Mouse (Mus musculus) liver, adult 2 months (tissue): Measurements from ENCODE around the gene Nptxr. TPM values are rescaled to one million over a fixed set of nuclear protein-coding genes. Genes with fewer than 3 reads are reported as not detected.
A peak's percentile ranks its signal among the peaks of the same experiment; 100 is the strongest.

Source experiments
- DNase-seq: peaks from one replicate; pipeline ENCODE4 v3.0.0-alpha.2; 2011; ENCODE audit warnings: low read depth, low spot score; ENCODE audit errors: extremely low read depth
- H3K27ac ChIP-seq: fragments of 200-500 bp; replicated peaks from 2 replicates; pipeline ENCODE4 v1.5.1; 2012; ENCODE audit warnings: low read depth, mild to moderate bottlenecking, control low read depth, inconsistent platforms, low read length; ENCODE audit not compliant: insufficient read depth
- H3K27me3 ChIP-seq: fragments of 200-500 bp; 2 replicates; pipeline ENCODE4 v1.6.1; 2012; ENCODE audit warnings: mild to moderate bottlenecking, moderate library complexity, low read length, inconsistent platforms; ENCODE audit not compliant: control insufficient read depth, insufficient read depth
- H3K36me3 ChIP-seq: fragments of 200-500 bp; 2 replicates; pipeline ENCODE4 v1.6.1; 2012; ENCODE audit warnings: low read length, inconsistent platforms; ENCODE audit not compliant: control insufficient read depth, insufficient read depth
- H3K4me1 ChIP-seq: fragments of 200-500 bp; 2 replicates; pipeline ENCODE4 v1.6.1; 2011; ENCODE audit warnings: low read length; ENCODE audit not compliant: control insufficient read depth, insufficient read depth
- H3K4me3 ChIP-seq: fragments of 200-500 bp; 2 replicates; pipeline ENCODE4 v1.5.1; 2011; ENCODE audit warnings: low read depth, mild to moderate bottlenecking, control low read depth, low read length, moderate library complexity; ENCODE audit not compliant: insufficient read depth
- H3K79me2 ChIP-seq: fragments of 200-500 bp; 2 replicates; pipeline ENCODE4 v1.6.1; 2012; ENCODE audit warnings: inconsistent platforms, mild to moderate bottlenecking, low read length, moderate library complexity; ENCODE audit not compliant: control insufficient read depth, insufficient read depth
- H3K9ac ChIP-seq: fragments of 200-500 bp; 2 replicates; pipeline ENCODE4 v1.6.1; 2012; ENCODE audit warnings: low read depth, mild to moderate bottlenecking, control low read depth, inconsistent platforms, low read length
- CTCF ChIP-seq: fragments of 200-500 bp; IDR thresholded peaks from 2 replicates; pipeline ENCODE4 v1.5.1; 2011; ENCODE audit warnings: low read depth, low read length, control low read depth
- POLR2A ChIP-seq: fragments of 200-500 bp; IDR thresholded peaks from 2 replicates; pipeline ENCODE4 v1.6.1; 2011; ENCODE audit warnings: low read length, control low read depth; ENCODE audit not compliant: insufficient read depth; ENCODE audit errors: extremely low read depth
- WGBS: fragments of 180-500 bp; shearing (Covaris S2); methylation state at CpG from one replicate; pipeline ENCODE4 v1.1.7; 2018; 5-methylcytosine and 5-hydroxymethylcytosine counted together
- polyA plus RNA-seq: library from polyadenylated mRNA; depleted of rRNA; stranded (reverse); fragments of >200 nt; gene quantifications from 2 replicates; pipeline ENCODE4 v1.2.3, GENCODE M21; 2012
- total RNA-seq: library from RNA; depleted of rRNA; stranded (reverse); fragments of >200 nt; gene quantifications from 2 replicates; pipeline ENCODE4 v1.2.3, GENCODE M21; 2014

Nptxr gene
- total and polyA plus RNA-seq, 2 experiments: 0.09 to 0.11 TPM

- no peak overlapping the region for H3K9ac ChIP-seq
- H3K27me3 ChIP-seq: no peaks in the 10 kb centered on the region
- no peaks in the 10 kb centered on the region for H3K36me3 ChIP-seq
- no peak overlapping the region for H3K27ac ChIP-seq
- peaks cover 5% of the 10 kb centered on the region for H3K4me1 ChIP-seq
- peaks cover 4% of the 10 kb centered on the region; the same call in 1 of the 2 replicates for H3K79me2 ChIP-seq
- 83% methylated on average over 8 of the region's 8 CpGs for WGBS
- TF ChIP-seq POLR2A: no peak
- TF ChIP-seq CTCF: no peak
- no peak overlapping the region for H3K4me3 ChIP-seq
- no peak for DNase-seq
These were observed 59.8 kb downstream of the Nptxr start for GRCm38 (mm10) chr15:79744742-79745141.

- DNase-seq: no peak
- no peak overlapping the region for H3K4me3 ChIP-seq
- H3K9ac ChIP-seq: no peak overlapping the region
- H3K27me3 ChIP-seq: no peaks in the 10 kb centered on the region
- H3K36me3 ChIP-seq: no peaks in the 10 kb centered on the region
- TF ChIP-seq POLR2A (no peak), CTCF (no peak)
- peaks cover 8% of the 10 kb centered on the region for H3K4me1 ChIP-seq
- H3K27ac ChIP-seq: no peak overlapping the region
- peaks cover 4% of the 10 kb centered on the region; the same call in 1 of the 2 replicates for H3K79me2 ChIP-seq
- WGBS: 97% methylated on average over 11 of the region's 11 CpGs
These were observed 60.6 kb downstream of the Nptxr start for GRCm38 (mm10) chr15:79744001-79744400.

GRCm38 (mm10) chr15:79742706-79743023, 61.9 kb downstream of the Nptxr start:
- no peak for TF ChIP-seq POLR2A
- TF ChIP-seq CTCF: no peak
- peaks cover 8% of the 10 kb centered on the region for H3K4me1 ChIP-seq
- H3K36me3 ChIP-seq: peaks cover 3% of the 10 kb centered on the region; the same call in 1 of the 2 replicates
- H3K79me2 ChIP-seq: peaks cover 4% of the 10 kb centered on the region; the same call in 1 of the 2 replicates
- peak overlapping the region; percentile 84 for H3K9ac ChIP-seq
- H3K4me3 ChIP-seq: peak overlapping the region; percentile 70
- 0 out of 2 replicates have a peak overlapping the region, but pooled peaks have one; percentile 3 for H3K27ac ChIP-seq
- DNase-seq: no peak
- 1% methylated on average over 23 of the region's 23 CpGs for WGBS
- H3K27me3 ChIP-seq: no peaks in the 10 kb centered on the region

GRCm38 (mm10) chr15:79741921-79742705, 62.5 kb downstream of the Nptxr start, which contains the start of gene Sun2:
Sun2 (minus strand) TSS chr15:79742536.
- Histone ChIP-seq H3K27me3 (no peaks in the 10 kb centered on the region), H3K36me3 (peaks cover 3% of the 10 kb centered on the region; the same call in 1 of the 2 replicates), H3K27ac (peak within 1 kb of the TSS; percentile 99), H3K79me2 (peaks cover 4% of the 10 kb centered on the region; the same call in 1 of the 2 replicates), H3K9ac (peak within 1 kb of the TSS; percentile 99), H3K4me3 (peak within 1 kb of the TSS; percentile 70), H3K4me1 (peaks cover 8% of the 10 kb centered on the region)
- WGBS: under 1% methylated on average over 93 of the region's 93 CpGs
- peak; percentile 62 for TF ChIP-seq POLR2A
- no peak for TF ChIP-seq CTCF
- peak; percentile 75 for DNase-seq

DNA sequence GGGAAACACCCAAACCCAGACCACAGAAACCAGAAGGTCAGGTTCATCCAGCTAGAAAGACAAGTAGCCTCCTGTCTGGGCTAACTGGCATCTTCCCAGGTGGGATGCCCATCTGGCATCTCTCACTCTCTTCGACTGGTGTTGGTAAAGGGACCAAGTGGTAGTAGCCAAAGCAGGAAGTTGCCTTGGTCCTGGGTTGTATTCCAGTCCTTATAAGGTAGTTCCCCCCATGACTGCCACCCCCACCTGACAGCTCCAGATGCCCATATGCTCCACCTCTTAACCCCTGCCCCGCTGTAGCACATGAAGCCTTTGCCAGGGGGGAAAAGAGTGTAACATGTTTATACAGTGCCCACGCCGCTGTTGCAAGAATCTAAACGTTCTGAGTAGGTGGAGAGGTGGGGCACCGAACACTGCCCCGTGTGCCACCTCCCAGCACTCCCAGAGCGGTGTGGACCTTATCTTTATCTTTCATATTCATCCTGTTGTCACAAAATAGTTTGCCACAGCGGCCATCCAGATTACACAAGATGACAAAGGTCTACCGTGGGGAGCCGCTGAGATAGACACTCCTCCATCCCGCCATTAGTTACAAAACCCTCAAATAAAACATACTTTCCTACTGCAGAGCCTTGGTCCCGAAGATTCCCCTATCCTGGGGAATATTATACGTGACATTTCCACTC, 63.2 kb downstream of the Nptxr start:
- Histone ChIP-seq H3K27me3 (no peaks in the 10 kb centered on the region), H3K4me3 (peak overlapping the region; percentile 70), H3K4me1 (peaks cover 8% of the 10 kb centered on the region), H3K79me2 (peaks cover 4% of the 10 kb centered on the region; the same call in 1 of the 2 replicates), H3K27ac (peak overlapping the region; percentile 99), H3K9ac (peak overlapping the region; percentile 99), H3K36me3 (peaks cover 9% of the 10 kb centered on the region; the same call in 1 of the 2 replicates)
- peak; percentile 84 for DNase-seq
- 1% methylated on average over 14 of the region's 14 CpGs for WGBS
- TF ChIP-seq CTCF (no peak), POLR2A (no peak)
